Mouse (Mus musculus): ENCODE results near the gene Kit.

DNA sequence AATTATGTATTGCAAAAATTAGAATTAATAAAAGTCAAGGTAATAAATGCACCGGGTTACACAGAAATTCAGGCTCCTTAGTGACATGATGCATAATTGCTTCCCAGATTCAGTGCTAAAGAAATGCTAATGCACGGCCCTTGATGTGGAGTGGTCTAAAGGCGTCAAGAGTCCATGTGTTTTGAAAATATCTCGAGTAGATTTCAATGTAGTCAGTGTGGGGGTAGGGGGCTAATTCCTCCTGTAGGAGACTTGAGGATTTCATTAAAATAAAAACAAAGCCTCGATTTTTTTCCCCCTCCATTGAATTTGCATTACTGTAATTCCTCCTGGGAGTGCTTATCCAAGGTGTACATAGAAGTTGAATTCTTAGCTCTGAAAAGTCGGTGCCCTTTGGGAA, 52.0 kb downstream of the Kit start:
- no peak for TF ChIP-seq CTCF (IDR thresholded peaks at IDR 0.05; ENCODE audit: low read depth, low read length)
- no peak for TF ChIP-seq POLR2A (IDR thresholded peaks at IDR 0.05; ENCODE audit: borderline replicate concordance, low read depth, low read length)

Data from bone marrow macrophage, adult 2 months (primary cell).